Mouse (Mus musculus) gastrocnemius, adult 8-10 months (tissue): ENCODE results near the gene Foxo1. TPM values are rescaled to one million over a fixed set of nuclear protein-coding genes. Genes with fewer than 3 reads are reported as not detected.

Experiments used
- total RNA-seq, 4 experiments: library from RNA; stranded (reverse); gene quantifications; 2 replicates each; pipeline ENCODE4 v1.2.4; 2022

The Foxo1 gene
- total RNA-seq, 4 experiments from 2014 or later: 10.1 to 36.4 (median 14.5) TPM

Other genes with a start within 250 kb of the Foxo1 start
- gene Maml3, start 163.3 kb upstream of the Foxo1 start, total RNA-seq: 1 to 10 TPM; 1.2 to 2.4 (median 1.8) TPM